Mouse (Mus musculus) gonadal fat pad, adult 2 months (tissue): ENCODE data around the gene Gmppa. TPM values are rescaled to one million over a fixed set of nuclear protein-coding genes. Genes with fewer than 3 reads are reported as not detected.

ENCODE experiments used
- DNase-seq: peaks from one replicate; pipeline ENCODE4 v3.0.0-alpha.2; 2012; ENCODE audit warnings: low read depth
- polyA plus RNA-seq: library from polyadenylated mRNA; depleted of rRNA; stranded (reverse); fragments of >200 nt; gene quantifications from 2 replicates; pipeline ENCODE4 v1.2.3, GENCODE M21; 2012

Gmppa gene
- polyA plus RNA-seq, 1 experiment, result 161 TPM

DNA sequence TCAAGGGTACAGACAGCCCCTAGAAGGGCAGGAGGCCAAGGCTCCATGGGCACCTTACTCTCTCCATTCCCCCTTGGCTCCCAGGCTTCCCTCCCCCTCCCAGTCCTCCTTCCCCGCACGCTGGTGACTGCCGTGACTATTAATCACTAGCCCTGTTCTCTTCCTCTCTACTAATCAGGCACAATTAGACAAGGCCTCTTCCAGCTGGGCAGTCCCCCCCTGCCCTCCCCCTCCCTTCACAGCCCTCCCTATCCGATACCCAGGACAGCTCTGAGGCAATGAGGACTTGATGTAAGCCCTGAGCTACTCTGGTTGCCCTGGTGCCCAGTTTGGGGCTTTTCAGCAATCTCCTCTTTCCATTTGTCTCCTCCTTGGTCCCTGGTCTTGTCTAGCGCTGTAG lies 20.2 kb downstream of the Gmppa start:
- no peak for DNase-seq

GRCm38 (mm10) chr1:75456746-75457564 lies 21.2 kb downstream of the Gmppa start:
- DNase-seq, result no peak

- no peak for DNase-seq
Measured at GRCm38 (mm10) chr1:75457710-75458024, 21.9 kb downstream of the Gmppa start.

DNA sequence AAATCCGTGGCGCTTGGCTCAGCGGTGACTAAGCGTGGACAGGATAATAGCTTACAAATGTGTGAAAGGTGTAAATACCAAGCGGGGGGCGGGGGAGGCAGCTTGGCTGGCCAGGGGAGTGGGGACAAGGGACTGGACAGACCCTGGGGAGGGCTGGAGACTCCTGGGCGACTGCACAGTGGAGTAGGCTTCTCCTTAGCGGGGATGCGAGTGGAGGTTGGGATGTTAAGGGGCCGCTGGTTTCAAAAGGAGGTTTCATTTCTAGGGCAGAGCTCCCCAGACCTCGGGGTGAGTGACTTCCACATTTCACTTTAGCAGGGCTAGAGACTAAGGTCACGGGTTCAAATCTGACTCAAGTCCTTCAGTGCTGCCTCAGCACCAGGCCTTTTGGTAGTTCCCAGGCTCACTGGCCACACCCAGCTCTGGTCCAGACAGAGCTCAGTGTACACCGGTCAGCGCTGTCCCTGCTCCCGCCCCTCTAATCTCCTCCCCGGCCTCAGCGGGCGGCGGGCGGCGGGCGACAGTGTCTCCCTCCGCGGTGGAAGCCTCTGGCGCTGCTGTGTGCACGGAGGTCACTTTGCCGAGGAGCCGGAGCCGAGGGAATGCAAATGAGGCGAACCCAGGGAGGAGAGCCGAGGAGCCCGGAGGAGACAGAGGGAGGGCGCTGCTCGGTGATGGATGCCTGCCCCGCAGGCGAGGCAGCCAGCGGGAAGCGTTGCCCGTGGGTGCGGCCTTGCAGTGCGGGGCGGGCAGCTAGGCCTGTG lies 22.5 kb downstream of the Gmppa start:
- no peak for DNase-seq

GRCm38 (mm10) chr1:75458789-75459684 lies 23.3 kb downstream of the Gmppa start:
- no peak for DNase-seq

- no peak for DNase-seq
Measured at GRCm38 (mm10) chr1:75460297-75460696, 24.6 kb downstream of the Gmppa start.

DNA sequence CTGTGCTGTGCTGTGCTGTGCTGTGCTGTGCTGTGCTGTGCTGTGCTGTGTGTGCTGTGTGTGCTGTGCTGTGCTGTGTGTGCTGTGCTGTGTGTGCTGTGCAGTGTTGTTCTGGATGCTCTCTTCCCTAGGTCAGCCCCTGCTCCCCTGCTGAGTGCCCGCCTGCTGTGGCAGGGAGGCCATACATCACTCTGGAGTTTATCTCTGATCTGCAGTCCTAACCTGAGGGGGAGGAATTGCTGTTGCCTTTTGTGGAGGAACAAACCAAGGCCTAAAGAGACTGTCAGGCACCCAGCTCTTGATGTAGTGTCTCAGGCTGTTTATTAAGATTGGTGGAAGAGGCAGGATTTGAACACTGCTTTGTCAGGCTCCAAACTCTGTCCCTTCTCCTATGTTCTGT lies 26.9 kb downstream of the Gmppa start:
- no peak for DNase-seq

- no peak for DNase-seq
Measured at GRCm38 (mm10) chr1:75463652-75464204, 28.0 kb downstream of the Gmppa start.

GRCm38 (mm10) chr1:75467215-75467927 lies 31.6 kb downstream of the Gmppa start:
- no peak for DNase-seq

DNA sequence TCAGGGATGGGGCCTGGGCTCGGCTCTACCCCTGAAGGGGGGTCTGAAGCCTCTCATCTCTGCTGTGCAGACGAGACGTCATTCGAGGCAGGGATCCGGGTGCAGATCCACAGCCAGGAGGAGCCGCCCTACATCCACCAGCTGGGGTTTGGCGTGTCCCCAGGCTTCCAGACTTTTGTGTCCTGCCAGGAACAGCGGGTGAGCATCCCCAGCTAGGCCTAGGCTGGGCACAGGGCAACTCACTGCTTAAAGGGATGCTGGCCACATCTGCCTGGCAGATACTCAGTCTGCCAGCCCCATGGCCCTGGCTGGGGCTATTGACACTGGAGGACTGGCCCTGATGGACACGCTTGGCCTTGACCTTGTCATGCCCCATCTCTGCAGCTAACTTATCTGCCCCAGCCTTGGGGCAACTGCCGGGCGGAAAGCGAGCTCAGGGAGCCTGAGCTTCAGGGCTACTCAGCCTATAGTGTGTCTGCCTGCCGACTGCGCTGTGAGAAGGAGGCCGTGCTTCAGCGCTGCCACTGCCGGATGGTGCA lies 33.6 kb downstream of the Gmppa start:
- DNase-seq, result no peak

GRCm38 (mm10) chr1:75476441-75476840 lies 40.7 kb downstream of the Gmppa start:
- no peak for DNase-seq

- DNase-seq, result no peak
Measured at GRCm38 (mm10) chr1:75477264-75477965, 41.7 kb downstream of the Gmppa start.

GRCm38 (mm10) chr1:75477966-75478290 lies 42.2 kb downstream of the Gmppa start:
- DNase-seq, result no peak

DNA sequence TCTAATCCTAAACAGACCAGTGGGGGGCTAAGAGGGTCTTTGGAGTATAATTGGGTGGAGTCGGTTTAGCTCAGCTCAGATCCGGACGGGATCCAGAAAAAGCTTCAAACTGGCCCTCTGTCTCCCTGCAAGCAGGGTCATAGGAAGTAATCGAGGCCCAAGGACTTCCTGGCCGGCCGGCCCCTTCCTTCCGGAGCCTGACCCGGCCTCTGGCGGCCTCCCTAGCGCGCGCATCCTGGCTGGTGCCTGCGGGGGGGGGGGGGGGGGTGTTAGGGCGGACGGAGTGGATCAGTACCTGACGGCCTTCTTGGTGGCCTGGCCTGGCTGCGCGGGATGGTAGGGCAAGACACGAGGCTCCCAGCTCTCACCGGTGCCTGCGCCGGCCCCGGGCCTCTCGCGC lies 42.8 kb downstream of the Gmppa start:
- DNase-seq, result no peak

DNA sequence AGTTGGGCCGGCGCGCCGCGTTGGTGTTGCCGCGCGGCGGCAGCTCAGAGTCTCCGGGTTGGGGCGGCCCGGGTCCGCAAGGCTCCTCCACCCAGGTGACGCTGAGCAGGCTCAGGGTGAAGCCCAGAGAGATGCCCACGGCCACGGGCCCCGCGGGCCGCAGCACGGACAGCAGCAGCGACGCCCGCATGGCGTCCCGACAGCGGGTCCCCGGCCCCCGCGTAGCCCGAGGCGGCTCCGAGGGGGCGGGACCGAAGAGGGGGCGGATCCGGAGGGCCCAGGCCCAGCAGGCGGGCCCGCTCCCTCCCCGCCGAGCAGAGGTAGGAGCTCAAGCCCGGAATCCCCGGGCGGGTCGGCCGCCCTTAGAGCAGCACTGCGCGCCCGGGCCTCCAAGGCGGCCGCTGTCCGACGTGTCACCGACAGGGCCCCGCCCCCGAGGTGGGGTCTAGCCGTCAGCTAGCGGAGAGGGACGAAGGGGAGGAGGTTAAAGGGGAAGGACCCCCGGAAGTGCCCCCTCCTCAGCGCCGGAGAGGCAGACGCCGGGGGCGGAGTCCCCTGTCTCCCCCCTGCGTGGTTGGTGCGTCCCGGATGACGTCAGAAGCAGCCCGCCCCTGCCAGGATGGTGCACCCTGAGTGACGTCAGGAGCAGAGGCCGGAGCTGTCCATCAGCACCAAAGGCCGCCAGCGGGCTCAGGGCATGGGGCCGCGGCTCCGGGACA lies 43.3 kb downstream of the Gmppa start, which contains the start of the genes Chpf and Tmem198:
Gene Chpf (minus strand): TSS at position 392 of the 719 bp plus-strand sequence.
Gene Tmem198 (plus strand): TSS at position 617 of the 719 bp plus-strand sequence.
- no peak for DNase-seq

- no peak for DNase-seq
Measured at GRCm38 (mm10) chr1:75479635-75479989, 43.9 kb downstream of the Gmppa start.

GRCm38 (mm10) chr1:75480036-75480435 lies 44.3 kb downstream of the Gmppa start:
- no peak for DNase-seq

DNA sequence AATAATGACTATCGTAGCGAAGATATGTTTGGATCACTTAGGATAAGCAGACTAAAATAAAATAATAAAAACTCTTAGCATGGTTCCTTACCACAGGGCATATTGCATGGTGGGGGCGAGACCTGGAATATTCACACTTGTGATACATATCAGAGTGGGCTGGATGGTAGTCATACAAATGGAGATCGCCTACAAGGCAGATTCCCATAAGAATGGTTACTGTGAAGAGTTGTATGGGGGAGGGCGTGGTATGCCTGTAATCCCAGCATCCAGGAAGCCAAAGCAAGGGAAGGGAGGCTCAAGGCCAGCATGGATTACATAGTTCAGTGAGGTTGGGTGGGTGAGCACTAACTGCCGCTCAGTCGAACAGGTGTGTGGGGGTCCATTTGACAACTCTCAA lies 45.0 kb downstream of the Gmppa start:
- DNase-seq, result no peak

DNA sequence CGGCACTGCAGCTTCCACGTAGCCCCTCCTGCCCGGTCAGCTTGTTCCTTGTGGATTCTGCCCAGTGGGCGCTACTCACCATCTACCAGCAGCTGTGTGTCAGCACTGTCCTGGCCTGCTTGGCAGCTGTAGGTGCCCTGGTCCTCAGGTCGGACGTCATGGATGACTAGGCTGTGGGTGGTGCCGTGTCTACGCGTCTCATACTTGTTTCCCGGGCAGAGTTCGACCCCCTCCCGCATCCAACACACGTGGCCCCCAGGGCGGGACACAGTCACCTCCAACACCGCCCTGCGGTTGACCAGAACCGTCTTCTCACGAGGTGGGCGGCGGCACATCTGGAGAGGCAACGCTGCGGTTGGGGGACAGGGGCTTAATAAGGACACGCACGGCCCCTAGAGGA lies 50.8 kb downstream of the Gmppa start:
- no peak for DNase-seq

DNA sequence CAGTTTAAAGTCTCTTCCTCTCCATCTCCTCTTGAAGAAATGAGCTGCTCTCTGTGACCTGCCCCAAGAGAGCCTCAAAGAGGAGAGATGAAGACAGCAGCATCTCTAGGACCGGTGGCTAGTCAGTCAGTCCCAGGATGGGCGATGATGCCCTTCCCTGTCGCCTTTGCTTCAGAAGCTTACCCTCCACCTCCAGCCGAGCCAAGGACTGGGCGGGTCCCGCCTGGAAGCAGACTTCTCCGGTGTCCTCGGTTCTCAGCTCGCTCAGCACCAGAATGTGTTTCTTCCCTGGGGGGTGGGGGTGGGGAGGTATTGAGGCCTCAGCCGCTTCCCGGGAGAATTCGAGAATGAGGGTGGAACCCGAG lies 51.3 kb downstream of the Gmppa start:
- no peak for DNase-seq
